Comparison of ENCODE assay signal across 10 mouse cellular contexts in genomic region chr9:35342436-35342835, GRCm38 (mm10).
A peak's percentile ranks its signal among the peaks of the same experiment; 100 is the strongest.
DNase-seq lines count a peak whose midpoint lies in the region; ATAC-seq and TF ChIP-seq lines count a peak whose summit lies in the region.
"Had no signal": no experiment of that assay in that cellular context is flagged by ENCODE, and none has a peak within 500 bp of the region (broad histone marks: within the 10 kb centered on the region; RNA-seq: fewer than 3 reads in every experiment).

No protein-coding gene starts in this region.

- H3K27ac ChIP-seq in midbrain, embryonic 11.5 days (ENCODE audit: low read depth, low read length), result no peak overlapping the region
- no peak overlapping the region for H3K27ac ChIP-seq in midbrain, embryonic 16.5 days (ENCODE audit: low read length)
- H3K27ac ChIP-seq in heart, postnatal 0 days (ENCODE audit: low read depth), result peak overlapping the region; percentile 39
- peak overlapping the region; percentile 61 for H3K27ac ChIP-seq in stomach, embryonic 16.5 days (ENCODE audit: low read length)
- H3K27ac ChIP-seq: liver, embryonic 15.5 days had no signal

- H3K4me2 ChIP-seq in midbrain, embryonic 11.5 days, result no peak overlapping the region
- H3K4me2 ChIP-seq in midbrain, embryonic 16.5 days (ENCODE audit: low read length), result no peak overlapping the region
- H3K4me2 ChIP-seq in heart, postnatal 0 days (ENCODE audit: low read depth, low read length), result no peak overlapping the region
- no peak overlapping the region for H3K4me2 ChIP-seq in stomach, embryonic 16.5 days (ENCODE audit: low read depth, low read length)
- H3K4me2 ChIP-seq: liver, embryonic 15.5 days had no signal

- ATAC-seq in midbrain, embryonic 11.5 days (ENCODE audit: low FRiP score), result 0 out of 2 replicates have a peak, but pooled peaks have one; percentile 31
- ATAC-seq in midbrain, embryonic 16.5 days, result no peak
- peak; percentile 65 for ATAC-seq in heart, postnatal 0 days (ENCODE audit: insufficient read depth, low read depth)
- ATAC-seq in stomach, embryonic 16.5 days (ENCODE audit: insufficient read depth, low FRiP score), result peak; percentile 79; the same call in 1 of the 2 replicates

- H3K4me1 ChIP-seq in midbrain, embryonic 11.5 days (ENCODE audit: control insufficient read depth, insufficient read depth, low read length), result peaks cover 8% of the 10 kb centered on the region
- no peaks in the 10 kb centered on the region; the same call in 1 of the 2 replicates for H3K4me1 ChIP-seq in midbrain, embryonic 16.5 days (ENCODE audit: control insufficient read depth, insufficient read depth, low read length)
- H3K4me1 ChIP-seq in heart, postnatal 0 days (ENCODE audit: control insufficient read depth, insufficient read depth), result peaks cover 59% of the 10 kb centered on the region
- peaks cover 51% of the 10 kb centered on the region for H3K4me1 ChIP-seq in stomach, embryonic 16.5 days (ENCODE audit: control insufficient read depth, insufficient read depth, low read length)
- H3K4me1 ChIP-seq: liver, embryonic 15.5 days had no signal

- DNase-seq in midbrain, embryonic 11.5 days (ENCODE audit: low spot score, missing footprints), result peak; percentile 69
- DNase-seq in cerebellum, postnatal 14 days, result peak; percentile 78 to 80
- DNase-seq in heart, postnatal 0 days (ENCODE audit: low spot score), result peak; percentile 55
- no peak for DNase-seq in adrenal gland, postnatal 10 days
- DNase-seq in testis, postnatal 14 days (ENCODE audit: low spot score), result no peak
- no peak for DNase-seq in right cerebral cortex, adult 18-20 months
- DNase-seq: adrenal gland, postnatal 36 days had no signal

- WGBS in midbrain, embryonic 11.5 days, result 51% methylated on average over 2 of the region's 2 CpGs
- WGBS in midbrain, embryonic 16.5 days, result 51% methylated on average over 2 of the region's 2 CpGs
- WGBS in heart, postnatal 0 days, result 31% methylated on average over 2 of the region's 2 CpGs
- 48% methylated on average over 2 of the region's 2 CpGs for WGBS in stomach, embryonic 16.5 days

- no peaks in the 10 kb centered on the region for H3K36me3 ChIP-seq in midbrain, embryonic 11.5 days (ENCODE audit: control insufficient read depth, insufficient read depth, low read length)
- no peaks in the 10 kb centered on the region for H3K36me3 ChIP-seq in midbrain, embryonic 16.5 days (ENCODE audit: control insufficient read depth, insufficient read depth, low read length)
- no peaks in the 10 kb centered on the region for H3K36me3 ChIP-seq in heart, postnatal 0 days (replicated peaks; ENCODE audit: control insufficient read depth, insufficient read depth, low read length)
- no peaks in the 10 kb centered on the region for H3K36me3 ChIP-seq in stomach, embryonic 16.5 days (ENCODE audit: control insufficient read depth, insufficient read depth, low read length)
- H3K36me3 ChIP-seq: liver, embryonic 15.5 days had no signal

- H3K4me3 ChIP-seq in midbrain, embryonic 11.5 days (ENCODE audit: low read depth, low read length), result no peak overlapping the region
- no peak overlapping the region for H3K4me3 ChIP-seq in midbrain, embryonic 16.5 days (ENCODE audit: low read depth, low read length)
- H3K4me3 ChIP-seq in heart, postnatal 0 days (ENCODE audit: low read depth, low read length), result no peak overlapping the region
- no peak overlapping the region for H3K4me3 ChIP-seq in stomach, embryonic 16.5 days (replicated peaks; ENCODE audit: low read length)
- H3K4me3 ChIP-seq: liver, embryonic 15.5 days had no signal

- TF ChIP-seq CTCF in heart, postnatal 0 days (IDR thresholded peaks at IDR 0.05; ENCODE audit: low read depth), result no peak

- H3K9me3 ChIP-seq in midbrain, embryonic 11.5 days (ENCODE audit: control insufficient read depth, low read length), result no peaks in the 10 kb centered on the region
- no peaks in the 10 kb centered on the region for H3K9me3 ChIP-seq in midbrain, embryonic 16.5 days (replicated peaks; ENCODE audit: control insufficient read depth, low read length, poor library complexity, severe bottlenecking)
- no peaks in the 10 kb centered on the region for H3K9me3 ChIP-seq in heart, postnatal 0 days (replicated peaks; ENCODE audit: control insufficient read depth, low read length)
- no peaks in the 10 kb centered on the region for H3K9me3 ChIP-seq in stomach, embryonic 16.5 days (replicated peaks; ENCODE audit: control insufficient read depth, low read length)
- H3K9me3 ChIP-seq: liver, embryonic 15.5 days had no signal

- TF ChIP-seq EP300 in heart, postnatal 0 days (IDR thresholded peaks at IDR 0.05; ENCODE audit: low read depth), result no peak

- H3K9ac ChIP-seq in midbrain, embryonic 11.5 days (ENCODE audit: low read length), result no peak overlapping the region
- H3K9ac ChIP-seq in midbrain, embryonic 16.5 days (ENCODE audit: low read depth, low read length), result no peak overlapping the region
- no peak overlapping the region for H3K9ac ChIP-seq in heart, postnatal 0 days (replicated peaks; ENCODE audit: low read depth, low read length)
- H3K9ac ChIP-seq in stomach, embryonic 16.5 days (ENCODE audit: low read length), result no peak overlapping the region
- H3K9ac ChIP-seq: liver, embryonic 15.5 days had no signal

- peaks cover 7% of the 10 kb centered on the region; the same call in 1 of the 2 replicates for H3K27me3 ChIP-seq in midbrain, embryonic 11.5 days (ENCODE audit: control insufficient read depth, insufficient read depth, low read length)
- H3K27me3 ChIP-seq in midbrain, embryonic 16.5 days (ENCODE audit: control insufficient read depth, insufficient read depth, low read depth, low read length), result no peaks in the 10 kb centered on the region
- H3K27me3 ChIP-seq in heart, postnatal 0 days (ENCODE audit: control insufficient read depth, insufficient read depth, low read length), result no peaks in the 10 kb centered on the region
- no peaks in the 10 kb centered on the region for H3K27me3 ChIP-seq in stomach, embryonic 16.5 days (ENCODE audit: control insufficient read depth, insufficient read depth, low read length)
- H3K27me3 ChIP-seq: liver, embryonic 15.5 days had no signal

Comparison
In these comparisons a context has a peak if more than half of its experiments do, and no peak if none do; other contexts are left out.
1. DNase-seq: peak in midbrain, embryonic 11.5 days (single experiment), cerebellum, postnatal 14 days (2 of 2) and heart, postnatal 0 days (single experiment); none in adrenal gland, postnatal 10 days (single experiment), testis, postnatal 14 days (single experiment) and right cerebral cortex, adult 18-20 months (single experiment).
2. H3K27ac ChIP-seq: peak in heart, postnatal 0 days (single experiment) and stomach, embryonic 16.5 days (single experiment); none in midbrain, embryonic 11.5 days (single experiment) and midbrain, embryonic 16.5 days (single experiment).